Mouse (Mus musculus): ENCODE measurements around the gene Alad. TPM values are rescaled to one million over a fixed set of nuclear protein-coding genes. Genes with fewer than 3 reads are reported as not detected.
"Not testable (repeated sequence)": the region's sequence is repeated elsewhere in the genome, so short reads cannot be mapped to it uniquely, and the experiment has no call there.

The Alad gene
- polyA plus RNA-seq, 1 experiment from 2014 or later = 90.8 TPM

GRCm38 (mm10) chr4:62485450-62486161 lies 34.1 kb downstream of the Alad start:
- ATAC-seq (ENCODE audit: low FRiP score) (no peak), DNase-seq (ENCODE audit: low spot score, missing footprints) (no peak)
- H3K9ac ChIP-seq (ENCODE audit: low read length) = no peak overlapping the region
- H3K9me3 ChIP-seq (ENCODE audit: control insufficient read depth, low read length) = no peaks in the 10 kb centered on the region
- WGBS = 87% methylated on average over 8 of the region's 8 CpGs
- H3K27ac ChIP-seq (ENCODE audit: low read depth, low read length) = no peak overlapping the region
- H3K4me2 ChIP-seq = no peak overlapping the region
- no peaks in the 10 kb centered on the region for H3K4me1 ChIP-seq (ENCODE audit: control insufficient read depth, insufficient read depth, low read length)
- peaks cover 2% of the 10 kb centered on the region; the same call in 1 of the 2 replicates for H3K27me3 ChIP-seq (ENCODE audit: control insufficient read depth, insufficient read depth, low read length)
- no peaks in the 10 kb centered on the region for H3K36me3 ChIP-seq (ENCODE audit: control insufficient read depth, insufficient read depth, low read length)
- H3K4me3 ChIP-seq (ENCODE audit: low read depth, low read length) = no peak overlapping the region

GRCm38 (mm10) chr4:62484928-62485327 lies 34.8 kb downstream of the Alad start:
- DNase-seq (ENCODE audit: low spot score, missing footprints) = no peak
- Histone ChIP-seq H3K27me3 (ENCODE audit: control insufficient read depth, insufficient read depth, low read length) (peaks cover 9% of the 10 kb centered on the region), H3K9ac (ENCODE audit: low read length) (no peak overlapping the region), H3K9me3 (ENCODE audit: control insufficient read depth, low read length) (no peaks in the 10 kb centered on the region), H3K4me1 (ENCODE audit: control insufficient read depth, insufficient read depth, low read length) (0 out of 2 replicates have a peak, but pooled peaks cover 1% of the 10 kb centered on the region), H3K36me3 (ENCODE audit: control insufficient read depth, insufficient read depth, low read length) (no peaks in the 10 kb centered on the region), H3K27ac (ENCODE audit: low read depth, low read length) (no peak overlapping the region), H3K4me3 (ENCODE audit: low read depth, low read length) (no peak overlapping the region), H3K4me2 (no peak overlapping the region)
- no peak for ATAC-seq (ENCODE audit: low FRiP score)
- 83% methylated on average over 3 of the region's 3 CpGs for WGBS

DNA sequence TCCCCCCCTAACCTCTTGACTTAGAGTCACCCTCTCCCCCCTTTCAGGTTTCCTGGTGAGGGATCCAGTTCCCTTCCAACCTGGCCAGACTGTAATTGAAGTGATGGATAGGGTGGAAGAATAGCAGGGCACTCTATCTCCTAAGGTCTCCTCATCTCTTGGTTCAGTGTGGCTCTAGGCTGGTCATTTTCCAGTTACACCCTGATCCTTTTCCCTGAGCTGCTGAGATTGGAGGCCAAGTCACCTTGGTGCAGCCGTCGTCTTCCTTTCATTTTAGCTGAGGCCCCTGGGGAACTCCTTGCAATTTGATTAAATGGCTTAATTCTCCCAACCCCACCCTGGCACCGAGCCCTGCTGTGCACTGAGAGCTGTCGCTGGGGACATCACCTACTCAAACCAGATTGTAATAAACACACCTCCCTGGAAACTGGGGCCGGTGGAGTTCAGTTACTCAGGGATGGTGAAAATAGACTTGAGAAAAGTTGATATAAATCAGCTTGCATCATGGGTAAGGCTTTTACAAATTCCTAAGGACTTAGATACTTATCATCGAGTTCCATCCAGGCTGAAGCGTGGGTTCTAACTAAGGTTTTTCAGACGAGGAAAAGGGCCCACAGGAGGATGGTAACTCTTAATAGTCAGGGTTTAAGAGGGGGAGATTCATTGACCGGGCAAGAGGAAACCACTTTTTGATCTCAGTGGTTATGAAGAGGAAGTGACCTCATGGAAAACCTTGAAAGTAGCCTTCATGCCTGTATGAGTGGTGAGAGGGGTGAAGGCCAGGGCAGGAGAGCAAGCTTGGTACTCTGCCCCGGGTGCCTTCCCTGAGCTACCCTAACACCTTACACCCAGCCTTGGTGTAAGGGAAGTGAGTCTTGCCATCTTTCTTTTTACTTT lies 38.8 kb downstream of the Alad start:
- no peak overlapping the region for H3K4me3 ChIP-seq (ENCODE audit: low read depth, low read length)
- DNase-seq (ENCODE audit: low spot score, missing footprints) = no peak
- no peak overlapping the region for H3K9ac ChIP-seq (ENCODE audit: low read length)
- peak; percentile 18; the same call in 1 of the 2 replicates for ATAC-seq (ENCODE audit: low FRiP score)
- no peak overlapping the region for H3K4me2 ChIP-seq
- no peaks in the 10 kb centered on the region for H3K9me3 ChIP-seq (ENCODE audit: control insufficient read depth, low read length)
- peaks cover 11% of the 10 kb centered on the region for H3K27me3 ChIP-seq (ENCODE audit: control insufficient read depth, insufficient read depth, low read length)
- H3K4me1 ChIP-seq (ENCODE audit: control insufficient read depth, insufficient read depth, low read length) = 0 out of 2 replicates have a peak, but pooled peaks cover 3% of the 10 kb centered on the region
- H3K36me3 ChIP-seq (ENCODE audit: control insufficient read depth, insufficient read depth, low read length) = no peaks in the 10 kb centered on the region
- WGBS = 55% methylated on average over 10 of the region's 10 CpGs
- H3K27ac ChIP-seq (ENCODE audit: low read depth, low read length) = no peak overlapping the region

DNA sequence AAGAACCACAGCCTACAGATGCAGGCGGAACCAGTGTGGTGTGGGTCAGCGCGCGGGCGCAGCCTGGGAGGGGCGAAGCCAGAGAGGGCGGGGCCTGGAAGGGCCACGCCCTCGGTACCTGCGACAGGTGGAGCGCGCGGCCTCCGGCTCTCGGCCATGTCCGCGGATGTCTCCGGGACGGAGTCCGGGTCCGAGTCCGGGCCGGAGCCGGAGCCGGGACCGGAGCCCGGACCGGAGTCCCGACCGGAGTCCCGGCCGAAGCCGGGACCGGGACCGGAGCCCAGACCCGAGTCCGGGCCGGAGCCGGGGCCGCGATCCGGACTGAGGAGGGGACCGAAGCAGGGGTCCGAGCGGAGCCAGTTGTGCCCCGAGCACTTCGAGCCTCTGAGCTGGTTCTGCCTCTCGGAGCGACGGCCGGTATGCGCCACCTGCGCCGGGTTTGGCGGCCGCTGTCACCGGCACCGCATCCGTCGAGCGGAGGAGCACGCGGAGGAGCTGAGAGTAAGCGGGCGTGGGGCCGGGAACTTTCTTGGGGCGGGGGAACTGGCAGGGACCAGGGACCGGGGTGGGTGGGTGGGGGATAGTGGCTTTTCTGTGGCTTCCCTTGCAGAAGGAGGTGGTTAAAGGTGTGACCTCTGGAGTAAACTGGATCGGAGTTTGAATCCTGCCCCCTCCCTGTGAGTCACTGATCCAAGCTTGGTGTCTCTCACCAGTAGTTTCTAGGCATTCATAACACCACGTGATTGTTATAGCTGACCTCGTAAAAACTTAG lies 39.6 kb downstream of the Alad start, which contains the start of gene Bspry:
Bspry (plus strand) TSS at position 117 of the 772 bp plus-strand sequence.
- Histone ChIP-seq H3K36me3 (ENCODE audit: control insufficient read depth, insufficient read depth, low read length) (no peaks in the 10 kb centered on the region), H3K4me3 (ENCODE audit: low read depth, low read length) (peak within 1 kb of the TSS; percentile 37), H3K27ac (ENCODE audit: low read depth, low read length) (no peak within 1 kb of the TSS), H3K27me3 (ENCODE audit: control insufficient read depth, insufficient read depth, low read length) (peaks cover 11% of the 10 kb centered on the region), H3K9ac (ENCODE audit: low read length) (no peak within 1 kb of the TSS), H3K9me3 (ENCODE audit: control insufficient read depth, low read length) (no peaks in the 10 kb centered on the region), H3K4me2 (peak within 1 kb of the TSS; percentile 62), H3K4me1 (ENCODE audit: control insufficient read depth, insufficient read depth, low read length) (0 out of 2 replicates have a peak, but pooled peaks cover 3% of the 10 kb centered on the region)
- WGBS = 3% methylated on average over 66 of the region's 71 CpGs
- DNase-seq (ENCODE audit: low spot score, missing footprints) (peak; percentile 89), ATAC-seq (ENCODE audit: low FRiP score) (peak; percentile 76)

GRCm38 (mm10) chr4:62479593-62479936 lies 40.2 kb downstream of the Alad start:
- not testable (repeated sequence) for H3K36me3 ChIP-seq (ENCODE audit: control insufficient read depth, insufficient read depth, low read length); ATAC-seq (ENCODE audit: low FRiP score); H3K4me1 ChIP-seq (ENCODE audit: control insufficient read depth, insufficient read depth, low read length); DNase-seq (ENCODE audit: low spot score, missing footprints); H3K9ac ChIP-seq (ENCODE audit: low read length); H3K9me3 ChIP-seq (ENCODE audit: control insufficient read depth, low read length); H3K27ac ChIP-seq (ENCODE audit: low read depth, low read length)
- Histone ChIP-seq H3K27me3 (ENCODE audit: control insufficient read depth, insufficient read depth, low read length) (peaks cover 11% of the 10 kb centered on the region), H3K4me2 (peak overlapping the region; percentile 62), H3K4me3 (ENCODE audit: low read depth, low read length) (peak overlapping the region; percentile 37)
- 14% methylated on average over 11 of the region's 11 CpGs for WGBS

DNA sequence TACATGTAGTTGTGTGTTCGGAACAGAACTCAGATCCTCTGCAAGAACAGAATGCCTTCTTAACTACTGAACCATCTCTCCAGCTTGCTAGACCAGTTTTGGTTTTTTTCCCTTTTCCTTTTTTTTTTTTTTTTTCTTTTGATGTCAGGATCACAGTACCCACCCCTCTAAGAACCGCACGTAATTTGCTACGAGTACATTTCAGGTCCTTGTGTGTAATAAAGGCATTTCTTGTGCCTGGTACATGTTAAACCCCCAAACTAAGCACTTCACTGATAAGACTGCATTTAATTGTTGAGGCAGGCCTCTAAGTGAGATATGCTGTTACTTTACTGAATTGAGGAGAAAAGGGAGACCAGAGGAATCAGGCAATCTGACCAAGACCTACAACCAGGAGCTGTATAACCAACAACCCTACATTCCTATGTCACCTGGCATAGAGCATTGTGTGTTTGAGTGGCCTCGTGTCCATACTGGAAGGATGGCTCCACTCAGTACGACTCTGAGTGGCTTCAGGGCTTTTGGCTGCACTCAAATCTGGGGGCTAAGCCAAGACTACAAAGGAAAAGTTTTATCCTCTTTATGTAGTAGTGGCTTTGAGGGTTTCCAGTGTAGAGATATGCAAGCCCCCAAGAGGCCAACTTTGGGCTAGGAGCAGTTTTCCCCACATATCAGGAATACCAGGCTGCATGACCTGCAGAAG lies 42.0 kb downstream of the Alad start:
- 0 out of 2 replicates have a peak, but pooled peaks cover 3% of the 10 kb centered on the region for H3K4me1 ChIP-seq (ENCODE audit: control insufficient read depth, insufficient read depth, low read length)
- no peaks in the 10 kb centered on the region for H3K9me3 ChIP-seq (ENCODE audit: control insufficient read depth, low read length)
- no peak overlapping the region for H3K9ac ChIP-seq (ENCODE audit: low read length)
- no peak overlapping the region for H3K27ac ChIP-seq (ENCODE audit: low read depth, low read length)
- peaks cover 11% of the 10 kb centered on the region for H3K27me3 ChIP-seq (ENCODE audit: control insufficient read depth, insufficient read depth, low read length)
- no peak overlapping the region for H3K4me3 ChIP-seq (ENCODE audit: low read depth, low read length)
- H3K4me2 ChIP-seq = no peak overlapping the region
- no peak for ATAC-seq (ENCODE audit: low FRiP score)
- 84% methylated on average over 6 of the region's 6 CpGs for WGBS
- DNase-seq (ENCODE audit: low spot score, missing footprints) = no peak
- H3K36me3 ChIP-seq (ENCODE audit: control insufficient read depth, insufficient read depth, low read length) = no peaks in the 10 kb centered on the region

- Histone ChIP-seq H3K27me3 (ENCODE audit: control insufficient read depth, insufficient read depth, low read length) (peaks cover 11% of the 10 kb centered on the region), H3K9ac (ENCODE audit: low read length) (no peak overlapping the region), H3K36me3 (ENCODE audit: control insufficient read depth, insufficient read depth, low read length) (no peaks in the 10 kb centered on the region), H3K4me1 (ENCODE audit: control insufficient read depth, insufficient read depth, low read length) (peaks cover 3% of the 10 kb centered on the region; the same call in 1 of the 2 replicates), H3K4me3 (ENCODE audit: low read depth, low read length) (no peak overlapping the region), H3K4me2 (no peak overlapping the region), H3K27ac (ENCODE audit: low read depth, low read length) (no peak overlapping the region), H3K9me3 (ENCODE audit: control insufficient read depth, low read length) (no peaks in the 10 kb centered on the region)
- DNase-seq (ENCODE audit: low spot score, missing footprints) (no peak), ATAC-seq (ENCODE audit: low FRiP score) (no peak)
- 92% methylated on average over 6 of the region's 6 CpGs for WGBS
These were observed 43.9 kb downstream of the Alad start for GRCm38 (mm10) chr4:62475793-62476192.

DNA sequence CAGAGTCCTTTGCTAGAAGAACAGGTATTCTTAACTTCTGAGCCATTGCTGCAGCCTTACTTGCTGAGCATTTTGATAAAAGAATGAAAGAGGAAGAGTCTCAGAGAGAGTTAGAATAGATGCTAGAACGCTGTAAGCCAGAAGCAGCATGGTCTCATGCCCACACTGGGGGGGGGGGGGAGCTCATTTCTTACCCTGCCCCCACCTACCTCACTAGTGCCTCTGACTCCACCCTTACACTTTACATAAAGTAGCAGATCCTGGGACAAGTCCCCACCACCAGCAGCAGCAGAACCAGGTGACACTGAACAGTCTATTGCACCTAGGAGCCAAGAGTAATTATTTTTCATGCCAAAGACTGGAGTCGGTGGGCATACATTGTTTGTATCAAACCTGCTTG lies 44.6 kb downstream of the Alad start:
- Histone ChIP-seq H3K9ac (ENCODE audit: low read length) (no peak overlapping the region), H3K9me3 (ENCODE audit: control insufficient read depth, low read length) (no peaks in the 10 kb centered on the region), H3K4me1 (ENCODE audit: control insufficient read depth, insufficient read depth, low read length) (peaks cover 9% of the 10 kb centered on the region; the same call in 1 of the 2 replicates), H3K27ac (ENCODE audit: low read depth, low read length) (no peak overlapping the region), H3K4me3 (ENCODE audit: low read depth, low read length) (no peak overlapping the region), H3K36me3 (ENCODE audit: control insufficient read depth, insufficient read depth, low read length) (no peaks in the 10 kb centered on the region), H3K4me2 (no peak overlapping the region), H3K27me3 (ENCODE audit: control insufficient read depth, insufficient read depth, low read length) (peaks cover 4% of the 10 kb centered on the region)
- 78% methylated on average over 2 of the region's 2 CpGs for WGBS
- ATAC-seq (ENCODE audit: low FRiP score) = no peak
- no peak for DNase-seq (ENCODE audit: low spot score, missing footprints)

Measured in midbrain, embryonic 11.5 days (tissue).